Mouse (Mus musculus): Measurements from ENCODE around the gene Nudcd3.

The Nudcd3 gene

GRCm38 (mm10) chr11:6178673-6179166 lies 21.5 kb downstream of the Nudcd3 start:
- peak; percentile 61 for DNase-seq (ENCODE audit: low read depth, low spot score)

DNA sequence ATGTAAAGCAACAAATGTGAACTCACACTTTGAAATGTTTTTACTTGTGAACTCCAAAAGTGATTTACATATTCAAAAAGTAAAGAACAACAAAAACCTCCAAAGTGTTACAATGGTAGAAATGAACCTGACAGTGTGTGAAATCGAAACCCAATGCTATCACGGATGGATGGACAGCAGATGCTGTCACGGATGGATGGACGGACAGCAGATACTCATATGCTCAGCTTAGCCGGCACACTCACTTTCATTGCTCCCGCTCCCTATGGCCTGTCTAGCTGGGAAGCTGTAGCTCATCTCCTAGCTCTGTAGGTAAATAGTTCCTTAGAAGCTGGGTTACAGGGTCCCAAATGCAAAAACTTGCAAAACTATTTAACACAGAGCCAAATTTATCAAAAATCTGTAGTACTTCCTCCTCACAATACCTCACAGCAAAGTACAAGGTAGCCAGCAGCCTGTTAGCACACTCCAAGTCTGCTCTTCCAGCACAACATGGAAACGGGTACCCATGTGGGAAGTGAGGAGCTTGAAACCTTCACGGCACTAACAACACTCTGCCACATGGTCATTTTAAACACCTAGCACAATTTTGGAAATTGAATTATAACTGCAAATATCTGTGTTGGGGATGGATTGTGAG lies 22.3 kb downstream of the Nudcd3 start:
- no peak for DNase-seq (ENCODE audit: low read depth, low spot score)

DNA sequence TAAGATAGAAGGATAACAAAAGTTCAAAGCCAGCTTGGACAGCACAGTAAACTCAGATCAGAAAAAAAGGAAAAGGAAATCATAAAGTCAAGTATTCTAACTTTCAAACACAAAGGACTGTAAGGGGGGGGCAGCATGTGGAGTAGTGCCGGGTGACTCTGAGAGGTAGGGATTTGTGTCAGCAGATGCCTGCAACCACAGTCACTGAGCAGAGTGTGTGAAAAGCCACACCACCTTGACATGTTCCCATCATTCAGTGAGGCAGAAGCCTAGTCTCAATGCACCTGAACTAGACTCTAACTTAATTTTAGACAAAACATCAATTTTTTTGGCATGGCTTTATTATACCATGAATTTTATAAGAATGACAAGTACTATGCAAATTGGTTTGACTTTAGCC lies 24.7 kb downstream of the Nudcd3 start:
- no peak for DNase-seq (ENCODE audit: low read depth, low spot score)

GRCm38 (mm10) chr11:6174719-6175118 lies 25.5 kb downstream of the Nudcd3 start:
- no peak for DNase-seq (ENCODE audit: low read depth, low spot score)

DNA sequence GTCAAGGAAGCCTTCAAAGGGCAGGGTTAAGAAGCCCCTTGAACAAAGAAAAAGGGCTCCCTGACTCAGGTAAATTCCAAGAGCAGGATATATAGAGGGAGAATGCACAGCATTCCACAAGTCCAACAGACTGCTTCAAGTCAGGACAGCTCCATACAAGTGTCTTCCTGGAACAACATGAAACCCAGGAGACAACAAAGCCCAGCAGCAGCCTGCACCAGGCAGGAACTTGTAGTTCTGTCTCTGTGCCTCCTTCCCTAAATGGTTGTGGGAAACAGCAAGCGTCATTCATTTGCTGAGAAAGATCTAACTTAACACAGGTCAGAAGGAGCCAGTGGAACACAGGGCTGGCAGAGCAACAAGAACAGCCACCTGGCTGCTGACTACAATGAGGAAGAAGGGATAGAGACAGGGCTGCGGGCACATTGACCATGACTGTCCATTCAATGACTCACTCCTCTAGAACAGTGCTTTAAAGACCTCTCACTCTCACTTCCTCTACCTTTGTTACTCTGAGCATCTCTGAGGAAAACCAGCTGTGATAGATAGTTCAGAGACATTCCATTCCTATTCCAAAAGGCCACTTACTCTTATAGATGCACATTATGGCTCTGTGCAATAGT lies 31.1 kb downstream of the Nudcd3 start:
- DNase-seq (ENCODE audit: low read depth, low spot score), result no peak

- no peak for DNase-seq (ENCODE audit: low read depth, low spot score)
These were observed 33.9 kb downstream of the Nudcd3 start for GRCm38 (mm10) chr11:6166351-6166750.

DNA sequence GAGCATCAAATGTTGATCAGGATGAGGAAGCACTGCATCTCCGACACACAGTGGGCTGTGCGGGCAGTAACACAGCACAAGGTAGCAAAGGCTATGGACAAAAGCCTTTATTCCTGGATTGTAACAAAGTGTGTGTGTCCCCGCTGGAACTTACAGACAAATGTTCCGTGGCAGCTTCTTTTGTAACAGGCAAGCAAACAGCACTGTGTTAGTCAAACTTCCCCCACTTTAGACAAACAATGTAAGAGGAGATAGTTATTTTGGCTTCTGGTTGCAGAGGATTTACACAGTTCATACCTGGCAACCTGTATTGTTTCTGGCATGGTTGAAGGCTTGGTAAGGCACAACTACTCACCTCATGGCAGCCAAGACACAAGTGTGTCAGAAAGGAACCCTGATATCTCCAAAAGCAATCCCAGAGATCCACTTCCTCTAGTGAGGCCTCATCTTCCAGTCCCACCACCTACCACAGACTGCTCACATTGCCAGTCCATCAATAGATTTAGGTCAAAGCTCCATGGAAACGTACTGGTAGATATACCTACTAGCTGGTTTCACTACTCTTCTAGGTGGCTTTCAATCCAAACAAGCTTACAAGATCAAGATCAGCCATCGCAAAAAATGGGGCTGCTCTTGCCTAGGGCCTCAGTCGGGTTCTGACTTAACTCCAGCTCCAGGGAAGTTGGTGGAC lies 34.7 kb downstream of the Nudcd3 start:
- no peak for DNase-seq (ENCODE audit: low read depth, low spot score)

DNA sequence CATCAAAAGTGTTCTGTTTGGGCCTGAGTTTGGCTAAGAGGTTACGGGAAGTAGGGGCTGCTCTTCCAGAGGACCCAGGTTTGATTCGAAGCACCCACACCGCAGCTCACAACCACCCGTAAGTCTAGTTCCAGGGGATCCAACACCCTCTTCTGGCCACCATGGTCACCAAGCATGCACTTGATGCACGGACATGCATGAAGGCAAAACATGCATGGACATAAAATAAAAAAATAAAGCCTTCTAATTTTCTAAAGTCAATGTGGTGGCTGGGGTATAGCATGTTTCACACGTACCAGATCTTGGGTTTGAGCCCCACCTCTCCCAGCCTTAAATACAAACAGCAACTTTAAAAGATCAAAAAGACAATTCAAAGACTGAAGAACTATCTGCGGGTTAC lies 35.4 kb downstream of the Nudcd3 start:
- no peak for DNase-seq (ENCODE audit: low read depth, low spot score)

DNA sequence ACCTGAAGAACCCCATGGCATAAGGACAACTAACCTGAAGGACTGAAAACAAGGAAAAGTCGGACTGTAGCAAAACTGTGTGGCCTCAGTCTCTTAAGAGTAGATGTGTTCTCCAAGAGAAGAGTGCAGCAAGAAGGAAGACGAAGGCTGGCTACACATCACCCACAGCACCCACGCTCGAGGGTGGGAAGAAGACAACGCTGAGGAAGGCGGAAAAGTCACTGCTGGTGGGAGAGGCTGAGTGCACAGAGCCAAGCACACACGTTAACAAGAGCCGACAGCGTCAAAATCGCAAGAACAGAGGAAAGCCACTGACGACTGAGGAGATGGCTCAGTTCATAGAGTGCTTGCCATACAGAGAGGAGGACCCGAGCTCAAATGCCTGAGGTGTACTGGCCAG lies 36.5 kb downstream of the Nudcd3 start:
- no peak for DNase-seq (ENCODE audit: low read depth, low spot score)

DNA sequence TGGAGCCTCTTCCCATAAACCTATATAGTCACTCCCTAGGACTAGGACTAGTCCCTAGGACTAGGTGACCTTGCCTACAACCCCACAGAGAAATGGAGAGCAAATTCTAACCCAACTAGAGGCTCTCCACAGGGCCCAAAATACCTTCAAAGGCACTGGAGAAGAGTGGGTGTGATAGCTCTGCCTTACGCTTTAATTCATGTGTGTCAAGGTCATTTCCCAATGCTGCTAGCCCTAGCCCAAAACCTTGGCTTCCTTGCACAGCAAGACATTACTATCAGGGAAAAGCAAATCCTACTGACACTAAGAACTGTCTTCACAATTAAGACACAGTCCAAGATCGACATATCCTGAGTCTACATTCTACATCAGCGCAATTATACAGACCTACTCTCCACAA lies 37.2 kb downstream of the Nudcd3 start:
- no peak for DNase-seq (ENCODE audit: low read depth, low spot score)

- no peak for DNase-seq (ENCODE audit: low read depth, low spot score)
These were observed 38.7 kb downstream of the Nudcd3 start for GRCm38 (mm10) chr11:6161549-6161948.

DNA sequence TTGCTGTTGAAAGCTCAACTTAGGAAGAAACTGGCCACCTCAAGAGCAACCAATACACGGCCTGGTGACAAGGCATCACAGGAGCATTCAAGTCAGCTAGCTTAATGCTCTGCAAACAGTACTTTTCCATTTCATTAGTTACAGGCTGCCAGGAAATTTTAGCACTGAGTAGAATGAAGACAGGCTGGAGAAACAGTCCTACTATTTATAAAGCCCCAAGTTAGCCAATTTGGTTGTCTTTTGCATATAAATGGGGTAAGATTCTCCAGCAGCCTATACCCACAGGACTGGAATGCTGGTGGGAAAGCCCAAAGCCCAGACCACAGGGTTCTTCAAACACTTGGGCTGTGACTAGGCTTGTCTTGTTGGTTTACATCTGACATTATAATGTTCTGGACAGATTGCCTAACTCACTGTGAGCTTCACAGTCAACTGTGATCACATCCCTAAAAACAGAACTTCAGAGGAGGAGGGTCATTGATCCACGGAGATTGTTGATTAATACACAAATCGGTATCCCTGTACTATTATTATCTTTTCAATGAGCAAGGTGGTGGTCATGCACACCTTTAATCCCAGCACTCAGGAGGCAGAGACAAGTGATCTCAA lies 39.4 kb downstream of the Nudcd3 start:
- DNase-seq (ENCODE audit: low read depth, low spot score), result peak; percentile 57

DNA sequence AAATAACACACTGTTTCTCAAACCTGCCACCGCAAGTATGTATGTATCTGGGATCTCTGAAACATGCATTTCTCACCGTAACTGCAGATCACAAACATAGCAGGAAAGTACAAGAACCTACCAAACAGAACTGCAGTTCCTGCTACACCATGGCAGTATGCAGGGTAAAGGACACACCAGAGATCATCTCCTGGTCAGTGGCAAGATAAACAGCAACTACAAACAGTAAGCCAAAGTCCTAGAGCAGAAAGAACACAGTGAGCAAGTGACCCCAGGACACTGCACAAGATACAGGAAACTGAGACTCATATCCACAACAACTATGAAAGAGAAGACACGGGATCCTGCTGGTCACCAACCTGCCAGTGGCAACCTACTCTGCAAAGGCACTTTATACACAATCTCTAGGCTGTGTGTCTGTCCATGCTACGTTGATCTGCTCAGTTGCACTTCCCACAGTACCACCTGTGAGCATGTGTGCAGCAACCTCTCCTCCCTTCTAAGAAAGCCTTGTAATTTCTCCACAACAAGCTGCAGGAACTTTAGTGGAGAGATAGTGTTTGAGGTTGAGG lies 40.4 kb downstream of the Nudcd3 start:
- DNase-seq (ENCODE audit: low read depth, low spot score), result no peak

- DNase-seq (ENCODE audit: low read depth, low spot score), result no peak
These were observed 41.7 kb downstream of the Nudcd3 start for GRCm38 (mm10) chr11:6158515-6158914.

DNA sequence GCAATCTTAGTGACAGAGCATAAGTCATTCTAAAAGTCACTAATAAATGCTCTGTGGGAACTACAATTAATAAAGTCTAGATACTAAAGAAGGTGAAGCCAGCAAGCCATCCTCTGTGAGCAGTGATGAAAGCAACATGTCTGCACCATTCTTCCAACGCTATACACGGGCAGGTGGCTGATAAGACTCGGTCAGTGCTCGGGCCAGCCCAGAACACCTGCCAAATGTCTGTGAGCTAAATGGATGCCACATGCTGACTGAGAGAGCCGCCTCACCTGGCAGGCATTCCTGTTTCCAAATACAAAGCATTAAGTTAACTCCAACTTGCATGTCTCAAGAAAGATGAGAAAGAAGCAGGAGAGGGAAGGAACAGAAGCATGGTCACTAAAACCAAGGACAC lies 43.1 kb downstream of the Nudcd3 start:
- no peak for DNase-seq (ENCODE audit: low read depth, low spot score)

GRCm38 (mm10) chr11:6156651-6157050 lies 43.6 kb downstream of the Nudcd3 start:
- DNase-seq (ENCODE audit: low read depth, low spot score), result no peak

GRCm38 (mm10) chr11:6154211-6154701 lies 46.0 kb downstream of the Nudcd3 start:
- peak; percentile 80 for DNase-seq (ENCODE audit: low read depth, low spot score)

- no peak for DNase-seq (ENCODE audit: low read depth, low spot score)
These were observed 47.4 kb downstream of the Nudcd3 start for GRCm38 (mm10) chr11:6152864-6153263.

- DNase-seq (ENCODE audit: low read depth, low spot score), result no peak
These were observed 61.8 kb downstream of the Nudcd3 start for GRCm38 (mm10) chr11:6138233-6138950.

GRCm38 (mm10) chr11:6132886-6133285 lies 67.3 kb downstream of the Nudcd3 start:
- no peak for DNase-seq (ENCODE audit: low read depth, low spot score)

- DNase-seq (ENCODE audit: low read depth, low spot score), result no peak
These were observed 69.6 kb downstream of the Nudcd3 start for GRCm38 (mm10) chr11:6130578-6130977.

Data from ZHBTc4 (cell line).